Mouse (Mus musculus): ENCODE measurements around the gene Clcn3. TPM values are rescaled to one million over a fixed set of nuclear protein-coding genes. Genes with fewer than 3 reads are reported as not detected.

Clcn3 gene
- polyA plus RNA-seq, 1 experiment from 2014 or later, result 24.8 TPM

DNA sequence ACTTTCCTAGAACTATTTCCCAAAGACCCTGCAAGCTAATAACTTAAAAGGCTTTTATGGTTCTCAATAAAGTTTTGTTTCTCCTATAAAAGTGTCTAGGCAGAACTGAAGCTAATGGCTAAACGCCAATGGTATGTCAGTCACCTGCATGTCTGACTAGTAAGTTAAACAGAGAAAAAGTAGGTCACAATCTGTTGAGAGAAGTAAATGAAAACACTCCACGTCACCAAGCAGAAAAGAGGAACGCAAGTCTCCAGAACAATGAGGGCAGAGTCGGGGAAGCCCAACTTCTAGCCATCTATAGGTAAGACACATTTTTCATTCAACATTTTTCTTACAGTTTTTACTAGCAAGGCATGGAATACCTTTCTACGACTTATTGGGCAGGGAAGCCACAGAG is 4.6 kb downstream of the Clcn3 start:
- Histone ChIP-seq H3K27me3 (ENCODE audit: control insufficient read depth, insufficient read depth, low read length) (no peaks in the 10 kb centered on the region), H3K36me3 (ENCODE audit: control insufficient read depth, insufficient read depth, low read length) (no peaks in the 10 kb centered on the region), H3K27ac (ENCODE audit: low read depth, low read length) (no peak overlapping the region), H3K9ac (ENCODE audit: low read depth, low read length) (no peak overlapping the region), H3K9me3 (ENCODE audit: control insufficient read depth, low read length) (no peaks in the 10 kb centered on the region), H3K4me2 (replicated peaks; ENCODE audit: low read depth, low read length) (no peak overlapping the region), H3K4me3 (ENCODE audit: low read length) (no peak overlapping the region), H3K4me1 (ENCODE audit: control insufficient read depth, insufficient read depth, low read length) (0 out of 2 replicates have a peak, but pooled peaks cover 2% of the 10 kb centered on the region)
- no peak for ATAC-seq (ENCODE audit: low FRiP score, low TSS enrichment)
- 75% methylated on average over 5 of the region's 5 CpGs for WGBS

DNA sequence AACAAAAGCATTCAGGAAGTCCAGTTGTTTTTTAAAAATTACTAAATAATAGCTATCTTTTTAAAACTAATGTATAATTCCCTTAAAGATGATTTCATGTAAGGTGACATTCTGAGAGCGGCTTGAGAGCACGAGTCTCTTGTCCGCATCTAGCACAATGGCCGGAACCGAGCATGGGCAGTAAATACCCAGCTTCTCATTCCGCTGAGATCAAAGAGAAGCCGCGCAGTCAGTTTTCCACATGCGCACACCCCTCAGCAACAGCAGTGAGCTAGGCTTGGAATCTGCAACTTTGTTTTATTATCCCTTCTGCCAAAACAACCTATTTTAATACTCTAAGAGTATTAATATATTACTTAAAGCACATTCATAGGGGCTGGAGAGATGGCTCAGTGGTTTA is 6.3 kb downstream of the Clcn3 start:
- ATAC-seq (ENCODE audit: low FRiP score, low TSS enrichment), result no peak
- H3K4me2 ChIP-seq (replicated peaks; ENCODE audit: low read depth, low read length), result no peak overlapping the region
- no peaks in the 10 kb centered on the region for H3K36me3 ChIP-seq (ENCODE audit: control insufficient read depth, insufficient read depth, low read length)
- no peaks in the 10 kb centered on the region for H3K9me3 ChIP-seq (ENCODE audit: control insufficient read depth, low read length)
- no peak overlapping the region for H3K4me3 ChIP-seq (ENCODE audit: low read length)
- H3K4me1 ChIP-seq (ENCODE audit: control insufficient read depth, insufficient read depth, low read length), result no peaks in the 10 kb centered on the region
- WGBS, result 81% methylated on average over 9 of the region's 9 CpGs
- H3K27ac ChIP-seq (ENCODE audit: low read depth, low read length), result no peak overlapping the region
- no peaks in the 10 kb centered on the region for H3K27me3 ChIP-seq (ENCODE audit: control insufficient read depth, insufficient read depth, low read length)
- H3K9ac ChIP-seq (ENCODE audit: low read depth, low read length), result no peak overlapping the region

DNA sequence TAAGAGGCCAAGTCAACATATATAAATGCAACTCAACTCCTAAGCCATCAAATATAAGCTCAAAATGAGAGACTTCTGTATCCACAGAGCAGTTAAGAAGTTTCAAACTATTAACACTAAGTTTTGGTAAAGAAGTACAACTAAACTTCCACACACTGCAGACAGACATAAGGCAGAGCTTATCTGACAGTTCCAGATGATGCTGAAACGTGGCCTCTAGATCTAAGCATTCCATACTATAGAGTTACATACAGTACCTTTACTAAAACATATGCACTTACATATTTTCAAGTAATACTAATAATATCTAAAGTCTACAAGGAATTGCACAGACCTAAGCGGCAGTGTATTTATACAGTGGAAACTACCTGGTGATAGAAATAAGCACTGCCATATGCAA is 8.3 kb downstream of the Clcn3 start:
- H3K9me3 ChIP-seq (ENCODE audit: control insufficient read depth, low read length), result no peaks in the 10 kb centered on the region
- no peaks in the 10 kb centered on the region for H3K4me1 ChIP-seq (ENCODE audit: control insufficient read depth, insufficient read depth, low read length)
- H3K27me3 ChIP-seq (ENCODE audit: control insufficient read depth, insufficient read depth, low read length), result no peaks in the 10 kb centered on the region
- no peak overlapping the region for H3K4me2 ChIP-seq (replicated peaks; ENCODE audit: low read depth, low read length)
- H3K27ac ChIP-seq (ENCODE audit: low read depth, low read length), result no peak overlapping the region
- H3K9ac ChIP-seq (ENCODE audit: low read depth, low read length), result no peak overlapping the region
- H3K4me3 ChIP-seq (ENCODE audit: low read length), result no peak overlapping the region
- H3K36me3 ChIP-seq (ENCODE audit: control insufficient read depth, insufficient read depth, low read length), result no peaks in the 10 kb centered on the region
- 83% methylated on average over 2 of the region's 2 CpGs for WGBS
- ATAC-seq (ENCODE audit: low FRiP score, low TSS enrichment), result no peak

DNA sequence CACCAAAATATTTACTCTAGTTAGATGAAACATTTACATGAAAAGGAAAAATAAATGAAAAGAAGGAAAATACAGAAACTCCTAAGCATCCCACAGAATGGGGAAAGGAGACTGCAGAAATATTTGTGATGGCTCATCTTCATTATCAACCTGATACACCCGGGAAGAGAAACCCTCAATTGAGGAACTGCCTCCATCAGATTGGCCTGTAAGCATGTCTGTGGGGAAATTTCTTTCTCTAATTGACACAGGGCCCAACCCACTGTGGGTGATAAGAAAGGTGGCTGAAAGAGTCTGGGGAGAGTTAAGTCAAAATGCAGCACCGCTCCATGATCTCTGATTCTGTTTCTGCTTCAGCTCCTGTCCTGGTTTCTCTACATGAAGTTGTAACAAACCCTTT is 9.7 kb downstream of the Clcn3 start:
- ATAC-seq (ENCODE audit: low FRiP score, low TSS enrichment), result no peak
- H3K9ac ChIP-seq (ENCODE audit: low read depth, low read length), result no peak overlapping the region
- H3K36me3 ChIP-seq (ENCODE audit: control insufficient read depth, insufficient read depth, low read length), result no peaks in the 10 kb centered on the region
- no peak overlapping the region for H3K4me2 ChIP-seq (replicated peaks; ENCODE audit: low read depth, low read length)
- WGBS, result 86% methylated on average over 2 of the region's 2 CpGs
- H3K9me3 ChIP-seq (ENCODE audit: control insufficient read depth, low read length), result no peaks in the 10 kb centered on the region
- no peak overlapping the region for H3K4me3 ChIP-seq (ENCODE audit: low read length)
- H3K27ac ChIP-seq (ENCODE audit: low read depth, low read length), result no peak overlapping the region
- H3K4me1 ChIP-seq (ENCODE audit: control insufficient read depth, insufficient read depth, low read length), result no peaks in the 10 kb centered on the region
- H3K27me3 ChIP-seq (ENCODE audit: control insufficient read depth, insufficient read depth, low read length), result no peaks in the 10 kb centered on the region

DNA sequence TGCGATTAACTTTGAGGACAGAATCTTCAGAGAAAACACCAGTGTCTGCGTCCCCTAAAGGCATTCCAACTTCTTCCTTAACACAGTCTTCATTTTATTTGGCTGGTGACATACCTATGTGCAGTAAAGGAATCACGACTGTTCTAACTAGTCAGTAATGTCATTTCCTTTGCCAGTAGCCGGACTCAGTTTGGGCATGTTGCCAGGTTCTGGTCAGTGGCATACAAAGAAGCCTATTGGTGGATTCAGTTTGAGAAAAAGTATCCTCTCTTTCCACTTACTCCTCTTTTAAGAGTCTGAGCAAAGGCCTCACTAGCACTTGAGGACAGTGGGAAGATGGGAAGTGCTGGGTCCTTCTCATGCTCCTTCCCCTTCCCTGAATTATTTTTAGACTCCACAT is 11.3 kb downstream of the Clcn3 start:
- ATAC-seq (ENCODE audit: low FRiP score, low TSS enrichment), result no peak
- H3K27me3 ChIP-seq (ENCODE audit: control insufficient read depth, insufficient read depth, low read length), result no peaks in the 10 kb centered on the region
- no peak overlapping the region for H3K27ac ChIP-seq (ENCODE audit: low read depth, low read length)
- WGBS, result 63% methylated on average over 4 of the region's 4 CpGs
- no peaks in the 10 kb centered on the region for H3K4me1 ChIP-seq (ENCODE audit: control insufficient read depth, insufficient read depth, low read length)
- no peak overlapping the region for H3K4me3 ChIP-seq (ENCODE audit: low read length)
- no peaks in the 10 kb centered on the region for H3K9me3 ChIP-seq (ENCODE audit: control insufficient read depth, low read length)
- no peak overlapping the region for H3K4me2 ChIP-seq (replicated peaks; ENCODE audit: low read depth, low read length)
- no peaks in the 10 kb centered on the region for H3K36me3 ChIP-seq (ENCODE audit: control insufficient read depth, insufficient read depth, low read length)
- no peak overlapping the region for H3K9ac ChIP-seq (ENCODE audit: low read depth, low read length)

DNA sequence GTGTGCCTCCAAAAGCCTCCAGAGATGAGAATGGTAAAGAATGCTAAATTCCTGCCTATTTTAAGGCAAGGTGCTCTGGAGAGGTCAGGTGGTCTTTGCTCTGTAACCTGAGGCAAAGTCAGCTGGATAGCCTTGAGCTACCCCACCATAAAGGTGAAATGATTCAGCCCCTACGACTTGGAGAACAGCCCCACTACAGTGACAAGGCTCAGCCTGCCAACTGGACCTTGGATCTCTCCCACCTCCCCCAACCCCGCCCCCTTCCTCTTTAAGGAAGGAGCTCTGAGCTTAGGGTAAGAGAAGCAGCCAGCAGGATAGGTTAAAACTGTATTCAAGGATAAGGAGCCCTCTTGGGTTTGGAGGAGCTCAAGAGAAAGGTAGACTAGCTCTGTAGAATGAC is 14.0 kb downstream of the Clcn3 start:
- ATAC-seq (ENCODE audit: low FRiP score, low TSS enrichment), result no peak
- 32% methylated on average over 2 of the region's 2 CpGs for WGBS

DNA sequence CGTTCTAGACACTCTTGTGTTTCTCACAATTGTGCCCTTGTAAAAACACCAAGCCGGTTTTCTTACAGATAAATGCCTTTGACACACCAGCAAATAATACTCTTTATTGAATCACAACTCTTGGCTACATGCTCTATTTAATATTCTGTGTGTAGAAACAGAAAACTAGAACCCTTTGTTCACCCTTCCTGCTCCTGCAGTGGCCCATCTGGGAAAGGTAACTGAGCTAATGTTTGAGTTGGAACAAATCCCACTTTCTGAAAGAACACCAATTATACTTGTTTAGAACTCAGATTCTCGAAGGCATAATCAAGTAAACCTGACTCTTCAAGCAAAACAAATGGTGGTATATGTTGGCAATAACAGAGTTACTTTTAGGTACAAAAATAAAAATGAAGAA is 17.4 kb downstream of the Clcn3 start:
- Histone ChIP-seq H3K27me3 (ENCODE audit: control insufficient read depth, insufficient read depth, low read length) (no peaks in the 10 kb centered on the region), H3K27ac (ENCODE audit: low read depth, low read length) (no peak overlapping the region), H3K36me3 (ENCODE audit: control insufficient read depth, insufficient read depth, low read length) (no peaks in the 10 kb centered on the region), H3K4me1 (ENCODE audit: control insufficient read depth, insufficient read depth, low read length) (no peaks in the 10 kb centered on the region), H3K9me3 (ENCODE audit: control insufficient read depth, low read length) (no peaks in the 10 kb centered on the region), H3K4me2 (replicated peaks; ENCODE audit: low read depth, low read length) (no peak overlapping the region), H3K9ac (ENCODE audit: low read depth, low read length) (no peak overlapping the region), H3K4me3 (ENCODE audit: low read length) (no peak overlapping the region)
- ATAC-seq (ENCODE audit: low FRiP score, low TSS enrichment), result no peak
- WGBS, result 51% methylated on average over 3 of the region's 3 CpGs

More for the DNA sequence above, 14.0 kb downstream of the Clcn3 start:
- Histone ChIP-seq H3K36me3 (ENCODE audit: control insufficient read depth, insufficient read depth, low read length) (no peaks in the 10 kb centered on the region), H3K4me2 (replicated peaks; ENCODE audit: low read depth, low read length) (no peak overlapping the region), H3K27ac (ENCODE audit: low read depth, low read length) (no peak overlapping the region), H3K9ac (ENCODE audit: low read depth, low read length) (no peak overlapping the region), H3K4me1 (ENCODE audit: control insufficient read depth, insufficient read depth, low read length) (no peaks in the 10 kb centered on the region), H3K27me3 (ENCODE audit: control insufficient read depth, insufficient read depth, low read length) (no peaks in the 10 kb centered on the region), H3K4me3 (ENCODE audit: low read length) (no peak overlapping the region), H3K9me3 (ENCODE audit: control insufficient read depth, low read length) (no peaks in the 10 kb centered on the region)

DNA sequence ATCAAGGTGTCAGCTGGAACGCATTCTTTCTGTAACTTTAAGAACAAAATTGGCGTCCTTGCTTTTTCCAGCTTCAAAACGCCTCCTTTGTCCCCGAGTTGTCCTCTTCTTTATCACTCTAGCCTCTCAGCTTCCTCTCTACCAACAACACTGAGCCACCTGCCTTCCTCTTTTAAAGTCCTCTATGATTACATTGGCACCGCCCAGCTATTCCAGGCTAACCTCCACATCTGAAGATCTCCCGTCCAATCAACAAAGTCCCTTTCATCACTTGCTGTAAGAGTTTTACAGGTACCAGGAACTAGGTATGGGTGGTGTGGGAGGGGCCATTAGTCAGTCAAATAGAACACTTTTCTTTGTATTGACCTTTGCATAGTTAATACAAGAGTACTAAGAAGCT is 17.8 kb downstream of the Clcn3 start:
- Histone ChIP-seq H3K27ac (ENCODE audit: low read depth, low read length) (no peak overlapping the region), H3K27me3 (ENCODE audit: control insufficient read depth, insufficient read depth, low read length) (no peaks in the 10 kb centered on the region), H3K4me3 (ENCODE audit: low read length) (no peak overlapping the region), H3K9ac (ENCODE audit: low read depth, low read length) (no peak overlapping the region), H3K4me1 (ENCODE audit: control insufficient read depth, insufficient read depth, low read length) (no peaks in the 10 kb centered on the region), H3K9me3 (ENCODE audit: control insufficient read depth, low read length) (no peaks in the 10 kb centered on the region), H3K4me2 (replicated peaks; ENCODE audit: low read depth, low read length) (no peak overlapping the region), H3K36me3 (ENCODE audit: control insufficient read depth, insufficient read depth, low read length) (no peaks in the 10 kb centered on the region)
- WGBS, result 52% methylated on average over 6 of the region's 6 CpGs
- ATAC-seq (ENCODE audit: low FRiP score, low TSS enrichment), result no peak

DNA sequence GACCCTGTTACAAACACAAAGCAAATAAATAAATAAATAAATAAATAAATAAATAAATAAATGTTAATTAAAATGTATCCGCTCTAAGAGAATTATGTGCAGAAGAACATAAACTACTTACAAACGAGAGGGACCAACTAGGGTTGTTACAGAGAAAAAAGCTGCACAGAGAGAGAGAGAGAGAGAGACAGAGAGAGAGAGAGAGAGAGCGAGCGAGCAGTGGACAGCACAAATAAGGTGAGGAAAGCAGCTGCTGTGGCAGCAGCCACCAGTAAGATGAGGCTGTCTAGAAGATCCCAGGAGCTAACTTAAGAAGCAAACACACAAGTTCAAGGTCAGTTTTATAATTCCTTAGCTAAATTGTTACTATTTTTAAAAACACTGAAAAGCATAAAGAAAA is 18.6 kb downstream of the Clcn3 start:
- no peaks in the 10 kb centered on the region for H3K36me3 ChIP-seq (ENCODE audit: control insufficient read depth, insufficient read depth, low read length)
- ATAC-seq (ENCODE audit: low FRiP score, low TSS enrichment), result no peak
- H3K9ac ChIP-seq (ENCODE audit: low read depth, low read length), result no peak overlapping the region
- H3K27me3 ChIP-seq (ENCODE audit: control insufficient read depth, insufficient read depth, low read length), result no peaks in the 10 kb centered on the region
- no peak overlapping the region for H3K27ac ChIP-seq (ENCODE audit: low read depth, low read length)
- H3K4me2 ChIP-seq (replicated peaks; ENCODE audit: low read depth, low read length), result no peak overlapping the region
- H3K4me1 ChIP-seq (ENCODE audit: control insufficient read depth, insufficient read depth, low read length), result no peaks in the 10 kb centered on the region
- H3K4me3 ChIP-seq (ENCODE audit: low read length), result no peak overlapping the region
- no peaks in the 10 kb centered on the region for H3K9me3 ChIP-seq (ENCODE audit: control insufficient read depth, low read length)
- 91% methylated on average over 4 of the region's 4 CpGs for WGBS

DNA sequence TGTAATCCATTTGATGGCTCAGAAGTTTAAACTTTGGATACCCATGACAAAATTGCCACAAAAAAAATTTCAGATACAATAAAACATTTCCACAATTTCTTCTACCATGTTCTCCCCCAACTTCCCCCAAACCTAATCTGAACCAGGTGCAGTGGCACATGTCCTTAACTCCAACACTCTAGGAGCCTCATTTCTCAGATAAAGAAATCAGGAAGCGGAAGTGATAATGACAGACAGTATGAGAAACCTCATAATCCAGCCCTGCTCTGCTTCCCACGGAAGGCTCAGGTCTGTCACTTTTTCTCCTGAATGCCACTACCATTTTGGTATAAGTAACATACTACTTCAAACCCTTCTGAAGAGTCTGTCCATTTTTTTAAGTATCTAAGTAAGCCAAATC is 19.2 kb downstream of the Clcn3 start:
- no peaks in the 10 kb centered on the region for H3K9me3 ChIP-seq (ENCODE audit: control insufficient read depth, low read length)
- no peaks in the 10 kb centered on the region for H3K4me1 ChIP-seq (ENCODE audit: control insufficient read depth, insufficient read depth, low read length)
- no peak overlapping the region for H3K4me2 ChIP-seq (replicated peaks; ENCODE audit: low read depth, low read length)
- no peaks in the 10 kb centered on the region for H3K27me3 ChIP-seq (ENCODE audit: control insufficient read depth, insufficient read depth, low read length)
- no peak overlapping the region for H3K4me3 ChIP-seq (ENCODE audit: low read length)
- no peak overlapping the region for H3K9ac ChIP-seq (ENCODE audit: low read depth, low read length)
- 95% methylated on average over 2 of the region's 2 CpGs for WGBS
- no peak overlapping the region for H3K27ac ChIP-seq (ENCODE audit: low read depth, low read length)
- H3K36me3 ChIP-seq (ENCODE audit: control insufficient read depth, insufficient read depth, low read length), result no peaks in the 10 kb centered on the region
- ATAC-seq (ENCODE audit: low FRiP score, low TSS enrichment), result no peak

Measured in kidney, embryonic 14.5 days (tissue).